Mouse (Mus musculus): ENCODE measurements around the gene Rnf123.
A peak's percentile ranks its signal among the peaks of the same experiment; 100 is the strongest.
"Not testable (repeated sequence)": the region's sequence is repeated elsewhere in the genome, so short reads cannot be mapped to it uniquely, and the experiment has no call there.

Rnf123 gene

GRCm38 (mm10) chr9:108032126-108032525 lies 51.0 kb downstream of the Rnf123 start:
- DNase-seq: no peak

GRCm38 (mm10) chr9:108027867-108028266 lies 55.3 kb downstream of the Rnf123 start:
- DNase-seq: no peak

- DNase-seq: no peak
Observed at GRCm38 (mm10) chr9:108026584-108026983, 56.6 kb downstream of the Rnf123 start.

GRCm38 (mm10) chr9:108023216-108023615 lies 59.9 kb downstream of the Rnf123 start:
- no peak for DNase-seq

GRCm38 (mm10) chr9:108020741-108021140 lies 62.4 kb downstream of the Rnf123 start:
- DNase-seq: no peak

GRCm38 (mm10) chr9:108017127-108017526 lies 66.0 kb downstream of the Rnf123 start:
- DNase-seq: no peak

- DNase-seq: not testable (repeated sequence)
Observed at GRCm38 (mm10) chr9:108013577-108013976, 69.6 kb downstream of the Rnf123 start.

GRCm38 (mm10) chr9:108010385-108010784 lies 72.8 kb downstream of the Rnf123 start:
- DNase-seq: no peak

GRCm38 (mm10) chr9:108008041-108008440 lies 75.1 kb downstream of the Rnf123 start:
- DNase-seq: no peak

GRCm38 (mm10) chr9:108003531-108003890 lies 79.6 kb downstream of the Rnf123 start:
- DNase-seq: peak; percentile 58

- no peak for DNase-seq
Observed at GRCm38 (mm10) chr9:108002778-108003530, 80.2 kb downstream of the Rnf123 start.

GRCm38 (mm10) chr9:108001922-108002770 lies 81.0 kb downstream of the Rnf123 start, which contains the start of gene Ip6k1:
Ip6k1 (plus strand) TSS chr9:108002501.
- DNase-seq: peak; percentile 100
